Mouse (Mus musculus) megakaryocyte, embryonic 14.5 days (primary cell): Measurements from ENCODE around the gene Ipcef1.

Source experiments
- FLI1 ChIP-seq: IDR thresholded peaks from 2 replicates; pipeline ENCODE4 v1.6.1; 2012; ENCODE audit warnings: low read length, inconsistent platforms, mixed read lengths
- GATA1 ChIP-seq: IDR thresholded peaks from 3 replicates; pipeline ENCODE4 v1.6.1; 2012; ENCODE audit warnings: mixed read lengths, low read length, inconsistent platforms, borderline replicate concordance

GRCm38 (mm10) chr10:7076201-7076600 is 23.9 kb upstream of the Ipcef1 start:
- TF ChIP-seq GATA1 (no peak), FLI1 (no peak)
